Mouse (Mus musculus): Measurements from ENCODE around the gene Tcp11l2.

Gene Tcp11l2

GRCm38 (mm10) chr10:84558511-84558910 lies 17.9 kb upstream of the Tcp11l2 start:
- DNase-seq: no peak

- no peak for DNase-seq
Observed at GRCm38 (mm10) chr10:84559986-84560385, 16.4 kb upstream of the Tcp11l2 start.

GRCm38 (mm10) chr10:84562121-84562520 lies 14.3 kb upstream of the Tcp11l2 start:
- DNase-seq: no peak

GRCm38 (mm10) chr10:84562567-84563554 lies 13.6 kb upstream of the Tcp11l2 start:
- peak; percentile 20 for DNase-seq

- no peak for DNase-seq
Observed at GRCm38 (mm10) chr10:84564427-84564826, 12.0 kb upstream of the Tcp11l2 start.

GRCm38 (mm10) chr10:84571052-84571639 lies 5.3 kb upstream of the Tcp11l2 start:
- no peak for DNase-seq

- DNase-seq: no peak
Observed at GRCm38 (mm10) chr10:84573671-84574420, 2.6 kb upstream of the Tcp11l2 start.

- no peak for DNase-seq
Observed at GRCm38 (mm10) chr10:84576029-84576394, 414 bp upstream of the Tcp11l2 start.

- DNase-seq: peak; percentile 89
Observed at GRCm38 (mm10) chr10:84577071-84577727, 773 bp downstream of the Tcp11l2 start.

GRCm38 (mm10) chr10:84578738-84579137 lies 2.3 kb downstream of the Tcp11l2 start:
- no peak for DNase-seq

- DNase-seq: no peak
Observed at GRCm38 (mm10) chr10:84579527-84579926, 3.1 kb downstream of the Tcp11l2 start.

GRCm38 (mm10) chr10:84581191-84581590 lies 4.8 kb downstream of the Tcp11l2 start:
- DNase-seq: no peak

- no peak for DNase-seq
Observed at GRCm38 (mm10) chr10:84582236-84582635, 5.8 kb downstream of the Tcp11l2 start.

- DNase-seq: no peak
Observed at GRCm38 (mm10) chr10:84584451-84585293, 8.2 kb downstream of the Tcp11l2 start.

- DNase-seq: no peak
Observed at GRCm38 (mm10) chr10:84585294-84585650, 8.8 kb downstream of the Tcp11l2 start.

- no peak for DNase-seq
Observed at GRCm38 (mm10) chr10:84590956-84591355, 14.5 kb downstream of the Tcp11l2 start.

GRCm38 (mm10) chr10:84591640-84592148 lies 15.3 kb downstream of the Tcp11l2 start:
- no peak for DNase-seq

GRCm38 (mm10) chr10:84592745-84593144 lies 16.3 kb downstream of the Tcp11l2 start:
- DNase-seq: no peak

- peak; percentile 80 for DNase-seq
Observed at GRCm38 (mm10) chr10:84597127-84597785, 20.8 kb downstream of the Tcp11l2 start.

GRCm38 (mm10) chr10:84598172-84598571 lies 21.7 kb downstream of the Tcp11l2 start:
- no peak for DNase-seq

GRCm38 (mm10) chr10:84600136-84600535 lies 23.7 kb downstream of the Tcp11l2 start:
- peak; percentile 51 for DNase-seq
